Mouse (Mus musculus) inflammation-experienced regulatory T-cells, adult 16 weeks (primary cell): ENCODE data around the gene Camkv. TPM values are rescaled to one million over a fixed set of nuclear protein-coding genes. Genes with fewer than 3 reads are reported as not detected.

Source experiments
- polyA plus RNA-seq: library from polyadenylated mRNA; unstranded; fragments of 100-300 nt; shearing (Covaris generic); gene quantifications from one replicate; pipeline ENCODE4 v1.2.1, GENCODE M21; 2017

Camkv gene
- not detected for polyA plus RNA-seq

DNA sequence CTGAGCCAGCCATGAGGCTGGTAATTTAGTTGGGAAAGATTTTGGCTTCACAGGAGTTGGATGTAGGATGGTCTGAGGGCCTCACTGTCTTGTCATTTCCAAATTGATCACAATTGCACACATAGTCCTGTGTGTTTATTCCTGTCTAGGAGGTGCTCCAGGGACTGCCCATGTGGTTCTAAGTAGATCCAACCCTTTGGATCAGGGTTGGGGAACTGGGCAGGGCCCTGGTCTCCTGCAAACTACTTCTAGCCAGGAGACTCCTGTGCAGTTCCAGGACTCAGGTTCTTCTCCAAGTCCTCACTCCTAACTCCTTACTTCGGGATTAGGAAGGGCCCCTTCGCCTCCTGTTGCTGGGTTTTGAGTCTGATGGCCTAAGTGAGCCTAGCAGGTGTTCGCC lies at the start of gene Camkv:
TSS of gene Camkv (plus strand) at position 301 of the 400 bp plus-strand sequence.

DNA sequence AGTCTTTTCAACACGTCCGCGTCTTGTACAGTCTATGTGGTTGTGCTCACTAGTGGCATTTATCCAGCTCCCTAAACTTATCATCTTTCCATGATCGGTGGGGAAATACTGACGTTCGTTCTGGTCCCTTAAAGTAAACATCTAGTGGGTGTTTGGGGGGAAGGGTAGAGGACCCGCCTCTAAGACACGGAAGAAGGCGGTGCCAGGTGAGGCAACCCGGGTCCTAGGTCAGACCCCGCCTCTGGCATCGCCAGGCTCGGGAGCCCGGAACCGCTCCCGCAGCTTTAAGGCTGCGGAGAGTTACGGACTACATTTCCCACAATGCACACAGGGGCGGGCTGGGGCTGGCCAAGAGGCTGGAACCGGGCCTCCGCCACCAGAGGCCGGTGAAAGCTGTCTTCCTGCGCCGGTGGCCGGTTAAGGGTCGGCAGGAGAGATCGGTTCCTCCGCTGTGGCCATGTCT lies 47.6 kb upstream of the Camkv start, which contains the start of gene Mon1a:
TSS of gene Mon1a (plus strand) at position 348 of the 463 bp plus-strand sequence.

GRCm38 (mm10) chr9:107906252-107906966 lies 29.1 kb upstream of the Camkv start, which contains the start of gene Mst1r:
Gene Mst1r, plus strand, starts transcription at chr9:107906873.

GRCm38 (mm10) chr9:107928169-107928568 lies 7.3 kb upstream of the Camkv start, which contains the start of gene Actl11:
Gene Actl11, plus strand, starts transcription at chr9:107928469.

GRCm38 (mm10) chr9:107949922-107950235 lies 14.4 kb downstream of the Camkv start, which contains the start of gene Traip:
Gene Traip, plus strand, starts transcription at chr9:107950136.

GRCm38 (mm10) chr9:107975399-107976386 lies 40.2 kb downstream of the Camkv start, which contains the start of gene Uba7:
Gene Uba7, plus strand, starts transcription at chr9:107975505.

GRCm38 (mm10) chr9:107982681-107983346 lies 47.3 kb downstream of the Camkv start, which contains the start of gene Gm20661:
Gene Gm20661, plus strand, starts transcription at chr9:107983058.

DNA sequence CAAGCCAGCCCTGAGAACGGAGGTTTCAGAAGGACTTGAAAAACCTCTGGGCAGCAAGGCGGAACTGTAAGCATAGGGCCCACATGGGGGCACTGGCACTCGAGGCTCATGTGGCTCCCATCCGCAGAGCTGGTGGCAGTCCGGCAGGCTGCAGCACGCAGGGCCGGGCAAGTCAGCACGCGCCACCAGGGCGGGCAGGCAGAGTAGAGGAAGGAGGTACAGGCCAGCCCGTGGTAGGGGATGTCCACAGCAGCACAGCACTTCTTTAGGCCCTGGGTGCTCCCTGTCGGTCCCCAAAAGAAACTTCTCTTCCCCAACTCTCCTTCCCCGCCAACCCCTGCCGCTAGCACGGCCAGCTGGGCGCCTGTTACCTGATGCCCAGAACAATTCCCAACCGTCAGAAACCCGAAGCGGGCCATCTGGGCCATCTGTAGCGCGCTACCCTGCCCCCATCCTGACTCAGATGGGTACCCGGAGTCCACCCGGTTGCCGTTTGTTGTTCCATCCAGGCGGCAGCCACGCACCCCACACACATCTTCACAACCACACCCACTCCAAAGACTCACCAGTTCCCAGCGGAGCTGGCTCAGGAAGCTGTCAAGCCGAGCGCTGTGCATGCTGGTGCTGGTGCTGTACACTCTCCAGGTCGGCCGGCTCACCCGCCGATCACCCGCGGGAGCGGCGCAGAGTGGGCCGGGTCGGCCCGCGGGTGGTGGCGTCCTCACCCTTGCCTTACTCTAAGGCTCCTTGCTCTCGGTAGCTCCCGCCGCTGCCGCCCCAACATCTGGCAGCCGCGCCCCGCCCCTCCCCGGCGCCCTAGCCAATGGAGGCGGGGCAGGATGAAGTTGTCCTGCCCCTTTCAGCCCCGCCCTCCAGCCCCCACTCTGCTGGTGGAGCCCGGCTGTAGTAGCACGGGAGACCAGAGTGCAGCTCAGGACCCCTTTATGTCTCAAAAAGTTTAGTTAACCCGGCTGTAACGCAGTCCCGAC lies 50.0 kb downstream of the Camkv start, which contains the start of gene Inka1:
TSS of gene Inka1 (minus strand) at position 749 of the 989 bp plus-strand sequence.

GRCm38 (mm10) chr9:107992197-107992596 lies 56.7 kb downstream of the Camkv start, which contains the start of gene Cdhr4:
Gene Cdhr4, plus strand, starts transcription at chr9:107992497.

DNA sequence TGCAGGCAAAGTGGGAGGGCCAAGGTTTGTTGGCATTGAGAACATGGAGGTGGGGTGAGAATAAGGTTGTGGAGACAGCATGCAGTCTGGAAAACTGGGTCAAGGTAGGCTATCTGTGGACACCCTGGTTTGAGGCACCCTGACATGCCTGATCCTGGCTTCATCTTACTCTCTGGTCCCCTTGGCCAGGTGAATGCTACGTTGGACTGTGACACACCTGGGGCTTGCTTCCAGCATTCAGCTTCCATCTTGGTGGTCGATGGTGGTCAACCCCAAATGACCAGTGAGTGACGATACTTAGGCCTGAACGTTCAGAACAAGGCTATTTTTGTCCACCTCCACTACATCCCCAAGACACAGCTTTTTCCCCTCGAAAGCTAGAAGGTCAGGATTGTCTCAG lies 60.6 kb downstream of the Camkv start, which contains the start of gene Gm20662:
TSS of gene Gm20662 (plus strand) at position 301 of the 400 bp plus-strand sequence.

Other genes starting within 250 kb of the Camkv start
- not detected for gene Sema3f, start 225.2 kb upstream of the Camkv start, polyA plus RNA-seq
- gene Rbm5, start 164.7 kb upstream of the Camkv start, polyA plus RNA-seq: 360 TPM
- gene Rbm6, start 62.4 kb upstream of the Camkv start, polyA plus RNA-seq: 137 TPM
- 28.1 TPM for gene Mon1a, start 47.5 kb upstream of the Camkv start, polyA plus RNA-seq
- gene Mst1r, start 28.8 kb upstream of the Camkv start, polyA plus RNA-seq: not detected
- not detected for gene Actl11, start 7.2 kb upstream of the Camkv start, polyA plus RNA-seq
- 8.0 TPM for gene Traip, start 14.5 kb downstream of the Camkv start, polyA plus RNA-seq
- 356 TPM for gene Uba7, start 39.8 kb downstream of the Camkv start, polyA plus RNA-seq
- gene Gm20661, start 47.4 kb downstream of the Camkv start, polyA plus RNA-seq: not detected
- 2.0 TPM for gene Inka1, start 50.2 kb downstream of the Camkv start, polyA plus RNA-seq
- gene Cdhr4, start 56.8 kb downstream of the Camkv start, polyA plus RNA-seq: not detected
- 0.93 TPM for gene Gm20662, start 60.7 kb downstream of the Camkv start, polyA plus RNA-seq
- 91.0 TPM for gene Ip6k1, start 66.8 kb downstream of the Camkv start, polyA plus RNA-seq
- 37.8 TPM for gene Gmppb, start 113.6 kb downstream of the Camkv start, polyA plus RNA-seq
- 4.7 TPM for gene Amigo3, start 117.5 kb downstream of the Camkv start, polyA plus RNA-seq
- 3.8 TPM for gene Mst1, start 144.8 kb downstream of the Camkv start, polyA plus RNA-seq
- 207 TPM for gene Rnf123, start 147.7 kb downstream of the Camkv start, polyA plus RNA-seq
- gene Apeh, start 158.9 kb downstream of the Camkv start, polyA plus RNA-seq: 139 TPM